Mouse (Mus musculus): ENCODE results near the gene Rpl11. TPM values are rescaled to one million over a fixed set of nuclear protein-coding genes. Genes with fewer than 3 reads are reported as not detected.

Rpl11 gene
- polyA plus RNA-seq, 1 experiment, result 224 TPM

DNA sequence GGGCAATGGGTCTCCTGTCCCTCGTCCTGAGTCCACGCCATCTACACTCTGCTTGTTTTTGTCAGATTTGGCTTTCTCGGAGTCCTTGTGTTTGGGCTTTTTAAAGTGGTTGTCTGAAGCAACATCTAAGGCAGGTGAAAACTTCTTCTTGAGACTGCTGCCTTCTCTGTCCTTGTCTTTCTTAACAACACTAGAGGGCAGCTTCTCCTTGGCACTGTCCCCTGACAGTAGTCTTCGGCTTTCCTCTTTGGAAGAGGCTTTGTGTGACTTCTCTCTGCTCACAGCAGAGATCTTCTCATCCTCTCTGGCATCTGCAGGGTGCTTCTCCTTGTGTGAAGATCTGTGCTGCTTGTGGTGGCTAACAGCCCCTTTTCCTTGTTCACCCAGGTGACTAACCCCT lies 42.6 kb downstream of the Rpl11 start:
- TF ChIP-seq POLR2A (IDR thresholded peaks at IDR 0.05; ENCODE audit: low read depth, low read length), result no peak
- no peak for TF ChIP-seq CTCF (IDR thresholded peaks at IDR 0.05; ENCODE audit: extremely low read depth, insufficient read length, insufficient replicate concordance, low read depth, low read length)
- 84% methylated on average over 4 of the region's 4 CpGs for WGBS
- no peak overlapping the region for H3K4me3 ChIP-seq (ENCODE audit: low read depth, low read length)
- no peaks in the 10 kb centered on the region for H3K27me3 ChIP-seq (ENCODE audit: control insufficient read depth, insufficient read depth, low read length)
- peaks cover 66% of the 10 kb centered on the region for H3K36me3 ChIP-seq (ENCODE audit: control insufficient read depth, insufficient read depth, low read length)
- H3K4me1 ChIP-seq (ENCODE audit: control insufficient read depth, insufficient read depth, insufficient read length, low read length), result no peaks in the 10 kb centered on the region
- no peak overlapping the region for H3K27ac ChIP-seq (ENCODE audit: insufficient read depth, low read depth, low read length)

DNA sequence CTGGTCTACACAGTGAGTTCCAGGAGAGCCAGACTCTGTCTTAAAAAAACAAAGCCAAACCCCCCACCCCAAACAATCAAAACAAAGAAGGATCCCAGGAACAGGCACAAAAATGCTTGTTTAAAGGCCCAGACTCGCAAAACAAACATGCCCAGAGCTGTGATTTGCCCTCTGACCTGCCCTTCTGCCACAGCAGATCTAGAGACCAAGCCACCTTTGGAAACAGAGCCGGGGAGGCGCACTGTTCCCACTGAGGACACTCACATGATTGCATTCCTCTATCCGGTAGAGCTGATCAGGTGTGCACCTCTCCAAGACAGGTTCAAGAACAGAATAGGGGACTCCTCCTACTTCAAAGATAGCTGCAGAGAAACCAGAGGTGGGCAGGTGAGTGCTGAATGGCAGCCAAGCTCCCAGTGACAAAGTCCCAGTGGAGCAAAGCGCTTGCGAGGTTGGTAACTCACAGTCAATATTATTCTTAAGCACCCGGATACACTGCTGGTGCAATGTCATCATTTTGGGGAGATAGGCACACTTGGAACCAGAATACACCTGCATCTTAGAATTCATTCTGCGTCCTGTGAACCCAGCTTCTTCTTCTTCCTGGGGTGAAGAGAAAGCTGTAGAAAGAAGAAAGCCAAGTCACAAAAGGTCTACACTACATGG lies 44.3 kb downstream of the Rpl11 start:
- TF ChIP-seq CTCF (IDR thresholded peaks at IDR 0.05; ENCODE audit: extremely low read depth, insufficient read length, insufficient replicate concordance, low read depth, low read length), result no peak
- H3K27ac ChIP-seq (ENCODE audit: insufficient read depth, low read depth, low read length), result no peak overlapping the region

GRCm38 (mm10) chr4:136006821-136007220 lies 46.4 kb downstream of the Rpl11 start:
- no peak for TF ChIP-seq POLR2A (IDR thresholded peaks at IDR 0.05; ENCODE audit: low read depth, low read length)
- no peak for TF ChIP-seq CTCF (IDR thresholded peaks at IDR 0.05; ENCODE audit: extremely low read depth, insufficient read length, insufficient replicate concordance, low read depth, low read length)
- H3K4me1 ChIP-seq (ENCODE audit: control insufficient read depth, insufficient read depth, insufficient read length, low read length), result no peaks in the 10 kb centered on the region
- no peak overlapping the region for H3K27ac ChIP-seq (ENCODE audit: insufficient read depth, low read depth, low read length)
- 74% methylated on average over 3 of the region's 3 CpGs for WGBS
- H3K36me3 ChIP-seq (ENCODE audit: control insufficient read depth, insufficient read depth, low read length), result peaks cover 79% of the 10 kb centered on the region
- H3K4me3 ChIP-seq (ENCODE audit: low read depth, low read length), result no peak overlapping the region
- H3K27me3 ChIP-seq (ENCODE audit: control insufficient read depth, insufficient read depth, low read length), result no peaks in the 10 kb centered on the region

More for the DNA sequence above, 44.3 kb downstream of the Rpl11 start:
- WGBS, result 87% methylated on average over 8 of the region's 8 CpGs
- H3K4me1 ChIP-seq (ENCODE audit: control insufficient read depth, insufficient read depth, insufficient read length, low read length), result no peaks in the 10 kb centered on the region
- no peaks in the 10 kb centered on the region for H3K27me3 ChIP-seq (ENCODE audit: control insufficient read depth, insufficient read depth, low read length)
- peaks cover 79% of the 10 kb centered on the region for H3K36me3 ChIP-seq (ENCODE audit: control insufficient read depth, insufficient read depth, low read length)
- no peak overlapping the region for H3K4me3 ChIP-seq (ENCODE audit: low read depth, low read length)

DNA sequence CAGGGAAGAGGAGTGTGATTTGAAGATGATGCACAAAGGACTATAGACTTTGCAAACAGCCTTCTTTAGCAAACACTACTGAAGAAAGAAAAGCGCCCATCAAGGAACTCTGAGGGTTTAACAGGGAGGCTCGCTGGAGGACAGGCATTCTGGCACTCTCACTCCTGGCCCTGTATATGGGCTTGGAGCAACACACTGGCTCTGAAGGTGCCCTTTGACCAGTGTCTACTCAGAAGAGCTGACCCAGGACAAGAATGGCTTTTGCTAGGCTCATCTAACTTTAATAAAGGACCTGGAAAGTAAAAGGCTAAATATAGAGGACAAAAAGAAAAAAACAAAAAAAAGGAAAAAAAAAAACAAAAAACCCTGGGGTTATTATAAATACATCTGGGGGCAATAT lies 48.3 kb downstream of the Rpl11 start:
- H3K4me1 ChIP-seq (ENCODE audit: control insufficient read depth, insufficient read depth, insufficient read length, low read length), result no peaks in the 10 kb centered on the region
- no peaks in the 10 kb centered on the region for H3K27me3 ChIP-seq (ENCODE audit: control insufficient read depth, insufficient read depth, low read length)
- H3K27ac ChIP-seq (ENCODE audit: insufficient read depth, low read depth, low read length), result no peak overlapping the region
- TF ChIP-seq POLR2A (IDR thresholded peaks at IDR 0.05; ENCODE audit: low read depth, low read length) (no peak), CTCF (IDR thresholded peaks at IDR 0.05; ENCODE audit: extremely low read depth, insufficient read length, insufficient replicate concordance, low read depth, low read length) (no peak)
- H3K36me3 ChIP-seq (ENCODE audit: control insufficient read depth, insufficient read depth, low read length), result peaks cover 61% of the 10 kb centered on the region
- H3K4me3 ChIP-seq (ENCODE audit: low read depth, low read length), result no peak overlapping the region
- WGBS, result 89% methylated on average over 2 of the region's 2 CpGs

GRCm38 (mm10) chr4:136004107-136004675 lies 49.0 kb downstream of the Rpl11 start:
- no peak for TF ChIP-seq CTCF (IDR thresholded peaks at IDR 0.05; ENCODE audit: extremely low read depth, insufficient read length, insufficient replicate concordance, low read depth, low read length)
- TF ChIP-seq POLR2A (IDR thresholded peaks at IDR 0.05; ENCODE audit: low read depth, low read length), result no peak
- H3K27me3 ChIP-seq (ENCODE audit: control insufficient read depth, insufficient read depth, low read length), result no peaks in the 10 kb centered on the region
- peaks cover 55% of the 10 kb centered on the region for H3K36me3 ChIP-seq (ENCODE audit: control insufficient read depth, insufficient read depth, low read length)
- 74% methylated on average over 5 of the region's 5 CpGs for WGBS
- H3K4me3 ChIP-seq (ENCODE audit: low read depth, low read length), result no peak overlapping the region
- H3K27ac ChIP-seq (ENCODE audit: insufficient read depth, low read depth, low read length), result no peak overlapping the region
- no peaks in the 10 kb centered on the region for H3K4me1 ChIP-seq (ENCODE audit: control insufficient read depth, insufficient read depth, insufficient read length, low read length)

DNA sequence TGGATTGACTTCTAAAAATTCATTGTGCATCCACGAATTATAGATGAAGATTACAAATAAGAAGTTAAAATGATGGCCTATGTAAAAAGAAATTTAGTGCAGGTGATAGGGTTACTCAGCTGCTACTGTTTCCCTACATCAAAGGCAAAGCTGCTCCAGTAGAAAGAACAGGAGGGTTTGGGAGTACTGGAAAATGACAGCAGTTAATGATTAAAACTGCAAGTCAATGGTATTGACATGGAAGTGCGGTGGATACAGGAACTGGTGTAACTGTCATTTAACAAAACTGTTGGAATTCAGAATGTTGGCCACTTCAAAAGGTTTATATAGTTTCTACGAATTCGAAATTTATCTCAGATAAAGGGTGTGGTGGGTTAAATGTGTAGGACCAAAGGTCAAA lies 58.1 kb downstream of the Rpl11 start:
- Histone ChIP-seq H3K4me1 (ENCODE audit: control insufficient read depth, insufficient read depth, insufficient read length, low read length) (no peaks in the 10 kb centered on the region), H3K36me3 (ENCODE audit: control insufficient read depth, insufficient read depth, low read length) (no peaks in the 10 kb centered on the region), H3K27me3 (ENCODE audit: control insufficient read depth, insufficient read depth, low read length) (no peaks in the 10 kb centered on the region), H3K4me3 (ENCODE audit: low read depth, low read length) (no peak overlapping the region), H3K27ac (ENCODE audit: insufficient read depth, low read depth, low read length) (no peak overlapping the region)
- 54% methylated on average over 4 of the region's 4 CpGs for WGBS
- no peak for TF ChIP-seq CTCF (IDR thresholded peaks at IDR 0.05; ENCODE audit: extremely low read depth, insufficient read length, insufficient replicate concordance, low read depth, low read length)
- no peak for TF ChIP-seq POLR2A (IDR thresholded peaks at IDR 0.05; ENCODE audit: low read depth, low read length)

GRCm38 (mm10) chr4:135993941-135994340 lies 59.3 kb downstream of the Rpl11 start:
- Histone ChIP-seq H3K27ac (ENCODE audit: insufficient read depth, low read depth, low read length) (no peak overlapping the region), H3K27me3 (ENCODE audit: control insufficient read depth, insufficient read depth, low read length) (no peaks in the 10 kb centered on the region), H3K4me3 (ENCODE audit: low read depth, low read length) (no peak overlapping the region), H3K4me1 (ENCODE audit: control insufficient read depth, insufficient read depth, insufficient read length, low read length) (no peaks in the 10 kb centered on the region), H3K36me3 (ENCODE audit: control insufficient read depth, insufficient read depth, low read length) (no peaks in the 10 kb centered on the region)
- WGBS, result 96% methylated on average over 6 of the region's 6 CpGs
- TF ChIP-seq POLR2A (IDR thresholded peaks at IDR 0.05; ENCODE audit: low read depth, low read length) (no peak), CTCF (IDR thresholded peaks at IDR 0.05; ENCODE audit: extremely low read depth, insufficient read length, insufficient replicate concordance, low read depth, low read length) (no peak)
